Mouse (Mus musculus): Measurements from ENCODE around the gene Gm17349.

GRCm38 (mm10) chr15:99653876-99654275, 51.4 kb downstream of the Gm17349 start:
- TF ChIP-seq CTCF (IDR thresholded peaks at IDR 0.05; ENCODE audit: low read depth, low read length): no peak
- TF ChIP-seq POLR2A (IDR thresholded peaks at IDR 0.05; ENCODE audit: borderline replicate concordance, low read depth, low read length): no peak
